Mouse (Mus musculus) lung, postnatal 0 days (tissue): Measurements from ENCODE around the gene Oas1g.
"Not testable (repeated sequence)": the region's sequence is repeated elsewhere in the genome, so short reads cannot be mapped to it uniquely, and the experiment has no call there.

Experiments
- CTCF ChIP-seq: IDR thresholded peaks from 2 replicates; pipeline ENCODE4 v1.5.1; 2016; ENCODE audit warnings: antibody characterized with exemption, mild to moderate bottlenecking
- EP300 ChIP-seq: IDR thresholded peaks from 2 replicates; pipeline ENCODE4 v1.6.1; 2016; ENCODE audit warnings: antibody characterized with exemption, mild to moderate bottlenecking, control low read depth

- TF ChIP-seq CTCF, EP300: not testable (repeated sequence)
Measured at GRCm38 (mm10) chr5:120887413-120887812, at the start of gene Oas1g.
